Mouse (Mus musculus) heart, embryonic 13.5 days (tissue): ENCODE results near the gene Tmem40. TPM values are rescaled to one million over a fixed set of nuclear protein-coding genes. Genes with fewer than 3 reads are reported as not detected.

Experiments used
- ATAC-seq: fragments of 200-750 bp; cut with Nextera tagmentation; 2 replicates; pipeline ENCODE4 v1.8.0; 2017; ENCODE audit warnings: moderate TSS enrichment; ENCODE audit not compliant: insufficient number of reproducible peaks, low FRiP score, low TSS enrichment; ENCODE audit errors: extremely low read depth
- H3K27ac ChIP-seq: fragments of 300-500 bp; sonication (generic); replicated peaks from 2 replicates; pipeline ENCODE4 v1.5.1; 2015; ENCODE audit warnings: moderate library complexity, mild to moderate bottlenecking, inconsistent platforms
- H3K27me3 ChIP-seq: fragments of 300-500 bp; sonication (generic); replicated peaks from 2 replicates; pipeline ENCODE4 v1.6.1; 2015; ENCODE audit warnings: mild to moderate bottlenecking, inconsistent platforms
- H3K36me3 ChIP-seq: fragments of 300-500 bp; sonication (generic); 2 replicates; pipeline ENCODE4 v1.6.1; 2015; ENCODE audit warnings: mild to moderate bottlenecking, inconsistent platforms
- H3K4me1 ChIP-seq: fragments of 300-500 bp; sonication (generic); 2 replicates; pipeline ENCODE4 v1.6.1; 2015; ENCODE audit warnings: inconsistent platforms
- H3K4me2 ChIP-seq: fragments of 300-500 bp; sonication (generic); 2 replicates; pipeline ENCODE4 v1.6.1; 2015; ENCODE audit warnings: inconsistent platforms, mild to moderate bottlenecking, moderate library complexity
- H3K4me3 ChIP-seq: fragments of 300-500 bp; sonication (generic); 2 replicates; pipeline ENCODE4 v1.5.1; 2015; ENCODE audit warnings: moderate library complexity, mild to moderate bottlenecking, inconsistent platforms
- H3K9ac ChIP-seq: fragments of 300-500 bp; sonication (generic); 2 replicates; pipeline ENCODE4 v1.6.1; 2015; ENCODE audit warnings: inconsistent platforms, mild to moderate bottlenecking, moderate library complexity
- H3K9me3 ChIP-seq: fragments of 300-500 bp; sonication (generic); 2 replicates; pipeline ENCODE4 v1.6.1; 2016; ENCODE audit warnings: inconsistent platforms
- WGBS: fragments of 180-500 bp; shearing (Covaris S2); methylation state at CpG from one replicate; pipeline ENCODE4 v1.1.7; 2015; ENCODE audit warnings: mixed read lengths; 5-methylcytosine and 5-hydroxymethylcytosine counted together
- polyA plus RNA-seq: library from polyadenylated mRNA; unstranded; fragments of >200 nt; fragmentation: Nextera tagmentation; extraction: Ambion mirVana; gene quantifications from 2 replicates; pipeline ENCODE4 v1.2.1, GENCODE M21; 2015

Tmem40 gene
- polyA plus RNA-seq, 1 experiment from 2014 or later: 1.5 TPM

DNA sequence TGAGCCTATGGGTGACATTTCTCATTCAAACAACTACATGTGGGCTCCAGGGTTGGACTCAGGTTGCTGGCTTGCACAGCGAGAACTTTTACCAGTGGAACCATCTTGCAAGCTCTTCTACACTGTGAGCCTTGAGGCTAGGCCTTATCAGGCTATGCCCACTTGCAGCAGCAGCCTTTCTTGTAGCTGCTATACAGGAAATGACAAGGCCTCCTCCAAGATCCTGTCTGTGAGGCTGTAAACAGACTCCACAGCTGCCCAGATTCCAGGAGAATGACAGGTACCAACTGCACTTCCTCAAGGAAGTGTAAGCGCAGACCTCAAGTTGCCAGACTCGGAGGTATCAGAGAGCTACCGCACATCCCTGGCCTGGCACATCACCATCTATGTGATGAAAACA lies 6.0 kb upstream of the Tmem40 start:
- Histone ChIP-seq H3K36me3 (no peaks in the 10 kb centered on the region), H3K9me3 (peaks cover 3% of the 10 kb centered on the region; the same call in 1 of the 2 replicates), H3K4me1 (peaks cover 30% of the 10 kb centered on the region), H3K4me2 (no peak overlapping the region), H3K27ac (peak overlapping the region; percentile 62), H3K27me3 (no peaks in the 10 kb centered on the region), H3K4me3 (no peak overlapping the region), H3K9ac (no peak overlapping the region)
- WGBS: 42% methylated on average over 4 of the region's 4 CpGs
- no peak for ATAC-seq

DNA sequence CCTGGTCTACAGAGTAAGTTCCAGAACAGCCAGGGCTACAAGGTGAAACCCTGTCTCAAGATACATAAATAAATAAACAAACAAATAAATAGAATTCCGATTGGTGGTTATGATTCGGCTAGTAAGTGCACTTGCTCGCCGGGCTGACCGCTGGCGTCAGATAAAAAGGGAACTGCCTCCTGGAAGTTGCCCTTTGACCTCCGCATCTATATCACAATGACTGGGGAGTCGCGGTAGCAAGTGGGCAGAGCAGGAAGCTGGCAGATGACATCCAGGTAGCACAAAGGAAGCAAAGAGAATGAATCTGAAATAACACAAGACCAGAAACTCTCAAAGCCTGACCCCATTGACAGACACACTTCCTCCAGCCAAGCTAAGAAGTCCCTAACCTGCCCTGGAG lies 5.1 kb upstream of the Tmem40 start:
- no peak overlapping the region for H3K4me3 ChIP-seq
- peaks cover 36% of the 10 kb centered on the region for H3K4me1 ChIP-seq
- no peak overlapping the region for H3K4me2 ChIP-seq
- H3K27ac ChIP-seq: peak overlapping the region; percentile 40; the same call in 1 of the 2 replicates
- ATAC-seq: no peak
- 51% methylated on average over 9 of the region's 9 CpGs for WGBS
- no peaks in the 10 kb centered on the region for H3K36me3 ChIP-seq
- H3K27me3 ChIP-seq: no peaks in the 10 kb centered on the region
- peaks cover under 1% of the 10 kb centered on the region; the same call in 1 of the 2 replicates for H3K9me3 ChIP-seq
- no peak overlapping the region for H3K9ac ChIP-seq

DNA sequence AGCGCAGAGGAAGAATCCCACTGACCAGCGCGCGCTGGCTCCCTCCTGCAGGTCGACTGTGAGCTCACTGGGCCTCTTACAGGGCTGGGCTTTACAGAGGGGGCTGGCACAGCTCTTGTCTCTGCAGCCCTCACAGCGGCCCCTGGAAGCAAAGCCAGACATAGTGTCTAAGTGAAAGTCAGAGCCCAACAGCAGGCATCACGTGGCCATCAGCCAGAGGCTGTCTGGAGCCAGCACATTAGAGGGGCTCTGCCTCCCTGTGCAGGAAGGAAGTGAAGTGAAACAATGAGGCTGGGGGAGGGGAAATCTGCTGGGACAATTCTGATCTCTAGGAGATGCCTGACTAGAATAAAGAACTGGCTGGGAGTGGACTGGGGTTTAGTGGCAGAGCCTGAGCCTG lies 2.0 kb upstream of the Tmem40 start:
- Histone ChIP-seq H3K9ac (peak overlapping the region; percentile 61), H3K27ac (peak overlapping the region; percentile 95), H3K4me3 (peak overlapping the region; percentile 25), H3K4me2 (peak overlapping the region; percentile 56), H3K9me3 (no peaks in the 10 kb centered on the region), H3K27me3 (no peaks in the 10 kb centered on the region), H3K36me3 (no peaks in the 10 kb centered on the region), H3K4me1 (peaks cover 53% of the 10 kb centered on the region)
- ATAC-seq: peak; percentile 77
- 12% methylated on average over 7 of the region's 7 CpGs for WGBS

- no peaks in the 10 kb centered on the region for H3K9me3 ChIP-seq
- WGBS: 35% methylated on average over 4 of the region's 4 CpGs
- H3K36me3 ChIP-seq: no peaks in the 10 kb centered on the region
- H3K4me1 ChIP-seq: peaks cover 52% of the 10 kb centered on the region
- peak overlapping the region; percentile 77 for H3K27ac ChIP-seq
- ATAC-seq: no peak
- H3K27me3 ChIP-seq: no peaks in the 10 kb centered on the region
- no peak overlapping the region for H3K4me2 ChIP-seq
- no peak overlapping the region for H3K4me3 ChIP-seq
- no peak overlapping the region for H3K9ac ChIP-seq
Measured at GRCm38 (mm10) chr6:115760982-115761381, 1.2 kb downstream of the Tmem40 start.

GRCm38 (mm10) chr6:115760137-115760536 lies 2.1 kb downstream of the Tmem40 start:
- ATAC-seq: no peak
- Histone ChIP-seq H3K36me3 (no peaks in the 10 kb centered on the region), H3K27ac (no peak overlapping the region), H3K27me3 (no peaks in the 10 kb centered on the region), H3K9me3 (no peaks in the 10 kb centered on the region), H3K9ac (no peak overlapping the region), H3K4me1 (peaks cover 60% of the 10 kb centered on the region), H3K4me3 (no peak overlapping the region), H3K4me2 (no peak overlapping the region)
- 85% methylated on average over 4 of the region's 4 CpGs for WGBS

DNA sequence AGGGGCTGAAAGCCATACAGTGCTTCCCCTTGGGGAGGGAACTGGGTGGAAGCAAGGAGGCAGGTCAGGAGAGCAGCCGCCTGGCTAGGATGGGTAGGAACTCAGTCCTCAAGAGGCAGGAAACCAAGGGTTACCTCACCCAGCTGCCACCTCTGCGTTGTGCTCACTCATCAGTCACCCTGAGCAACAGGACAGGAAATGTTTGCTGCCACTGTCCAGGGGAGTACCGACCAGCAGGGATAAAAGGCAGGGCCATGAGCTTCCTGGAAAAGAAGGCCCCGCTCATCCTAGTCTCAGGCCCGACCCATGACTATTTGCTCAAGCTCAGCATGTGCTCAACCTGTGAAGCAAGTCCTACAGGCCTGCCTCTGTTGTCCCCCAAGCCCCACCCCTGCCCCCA lies 2.7 kb downstream of the Tmem40 start:
- Histone ChIP-seq H3K4me2 (no peak overlapping the region), H3K9ac (no peak overlapping the region), H3K36me3 (no peaks in the 10 kb centered on the region), H3K4me3 (no peak overlapping the region), H3K4me1 (peaks cover 58% of the 10 kb centered on the region), H3K9me3 (no peaks in the 10 kb centered on the region), H3K27ac (no peak overlapping the region; the same call in 1 of the 2 replicates), H3K27me3 (no peaks in the 10 kb centered on the region)
- 39% methylated on average over 5 of the region's 5 CpGs for WGBS
- no peak for ATAC-seq

GRCm38 (mm10) chr6:115758981-115759435 lies 3.2 kb downstream of the Tmem40 start:
- H3K27ac ChIP-seq: no peak overlapping the region; the same call in 1 of the 2 replicates
- H3K36me3 ChIP-seq: no peaks in the 10 kb centered on the region
- H3K9me3 ChIP-seq: no peaks in the 10 kb centered on the region
- H3K27me3 ChIP-seq: no peaks in the 10 kb centered on the region
- no peak overlapping the region for H3K9ac ChIP-seq
- 54% methylated on average over 9 of the region's 9 CpGs for WGBS
- H3K4me3 ChIP-seq: no peak overlapping the region
- H3K4me2 ChIP-seq: no peak overlapping the region
- no peak for ATAC-seq
- H3K4me1 ChIP-seq: peaks cover 54% of the 10 kb centered on the region

DNA sequence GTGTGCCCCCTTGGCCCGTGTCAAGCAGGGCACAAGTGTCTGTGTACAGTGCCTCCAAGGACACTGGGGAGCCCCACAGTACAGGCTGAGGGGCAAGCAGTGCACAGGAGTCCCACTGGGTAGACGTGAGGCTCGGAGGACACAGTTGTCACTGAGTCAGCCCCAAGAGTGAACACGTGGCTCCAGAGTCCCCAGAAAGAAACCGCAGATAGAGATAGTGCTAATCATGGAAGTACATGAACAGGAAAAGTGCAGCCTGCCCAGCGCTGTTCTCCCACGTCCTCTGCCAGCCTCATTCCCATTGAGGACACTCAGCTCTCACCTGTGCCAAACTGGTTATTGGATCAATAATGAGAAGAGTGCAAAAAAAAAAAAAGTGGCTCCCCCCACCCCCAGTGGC lies 6.7 kb downstream of the Tmem40 start:
- peak; percentile 18; the same call in 1 of the 2 replicates for ATAC-seq

GRCm38 (mm10) chr6:115746326-115746725 lies 15.9 kb downstream of the Tmem40 start:
- Histone ChIP-seq H3K9ac (no peak overlapping the region), H3K4me3 (no peak overlapping the region), H3K27ac (no peak overlapping the region), H3K4me2 (no peak overlapping the region), H3K9me3 (no peaks in the 10 kb centered on the region), H3K36me3 (no peaks in the 10 kb centered on the region), H3K4me1 (no peaks in the 10 kb centered on the region), H3K27me3 (no peaks in the 10 kb centered on the region)
- ATAC-seq: no peak
- 31% methylated on average over 1 of the region's 1 CpGs for WGBS

More for the DNA sequence above, 6.7 kb downstream of the Tmem40 start:
- no peak overlapping the region for H3K4me3 ChIP-seq
- H3K4me2 ChIP-seq: no peak overlapping the region
- H3K27me3 ChIP-seq: no peaks in the 10 kb centered on the region
- 35% methylated on average over 7 of the region's 7 CpGs for WGBS
- H3K36me3 ChIP-seq: no peaks in the 10 kb centered on the region
- H3K9me3 ChIP-seq: no peaks in the 10 kb centered on the region
- peak overlapping the region; percentile 33; the same call in 1 of the 2 replicates for H3K9ac ChIP-seq
- no peak overlapping the region for H3K27ac ChIP-seq
- peaks cover 20% of the 10 kb centered on the region for H3K4me1 ChIP-seq

GRCm38 (mm10) chr6:115743569-115743968 lies 18.6 kb downstream of the Tmem40 start:
- no peak overlapping the region for H3K9ac ChIP-seq
- H3K4me3 ChIP-seq: no peak overlapping the region
- H3K36me3 ChIP-seq: no peaks in the 10 kb centered on the region
- WGBS: 4% methylated on average over 1 of the region's 1 CpGs
- H3K4me1 ChIP-seq: no peaks in the 10 kb centered on the region
- ATAC-seq: no peak; the same call in 1 of the 2 replicates
- no peaks in the 10 kb centered on the region for H3K27me3 ChIP-seq
- H3K4me2 ChIP-seq: no peak overlapping the region
- H3K9me3 ChIP-seq: no peaks in the 10 kb centered on the region
- no peak overlapping the region for H3K27ac ChIP-seq

DNA sequence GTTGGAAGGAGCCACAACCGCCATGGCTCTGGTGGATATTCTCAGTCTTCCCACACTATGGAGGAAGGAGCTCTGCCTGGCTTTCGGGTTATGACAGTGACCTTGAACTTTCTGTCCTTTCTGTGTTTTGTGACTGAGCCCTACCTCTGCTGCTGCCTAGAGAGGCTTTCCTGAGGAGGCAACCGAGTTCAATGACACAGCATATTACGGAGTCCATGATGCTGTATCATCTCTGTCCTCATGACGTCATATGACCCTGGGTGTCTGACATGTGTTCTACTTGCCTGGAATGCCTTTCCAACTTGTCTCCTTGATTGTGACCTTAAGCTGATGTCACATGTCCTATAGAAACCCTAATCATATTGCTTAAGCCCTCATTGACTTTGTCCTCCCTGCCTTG lies 23.2 kb downstream of the Tmem40 start:
- no peak for ATAC-seq
- WGBS: 82% methylated on average over 5 of the region's 5 CpGs

DNA sequence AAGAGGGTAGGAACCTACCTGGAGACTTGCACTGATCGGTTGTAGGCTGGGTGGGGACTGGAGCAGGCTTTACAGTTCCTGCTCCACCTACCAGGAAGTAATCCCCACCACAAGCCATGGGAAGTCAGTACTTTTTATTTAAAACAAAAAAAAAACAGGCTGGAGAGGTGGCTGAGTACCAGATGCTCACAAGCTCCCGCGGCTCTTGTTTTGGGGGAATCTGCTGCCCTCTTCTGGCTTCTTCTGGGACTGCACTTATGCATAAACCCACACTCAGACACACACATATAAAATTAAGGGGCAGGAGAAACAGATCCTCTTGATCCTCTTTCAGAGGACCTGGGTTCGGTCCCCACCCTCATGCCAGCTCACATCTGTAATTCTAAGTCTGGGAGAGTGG lies 27.3 kb downstream of the Tmem40 start:
- no peak overlapping the region for H3K9ac ChIP-seq
- H3K27ac ChIP-seq: no peak overlapping the region
- H3K27me3 ChIP-seq: no peaks in the 10 kb centered on the region
- peaks cover 13% of the 10 kb centered on the region for H3K4me1 ChIP-seq
- no peak overlapping the region for H3K4me2 ChIP-seq
- H3K4me3 ChIP-seq: no peak overlapping the region
- no peak for ATAC-seq
- 66% methylated on average over 4 of the region's 4 CpGs for WGBS
- no peaks in the 10 kb centered on the region for H3K36me3 ChIP-seq
- peaks cover 6% of the 10 kb centered on the region; the same call in 1 of the 2 replicates for H3K9me3 ChIP-seq

More for the DNA sequence above, 23.2 kb downstream of the Tmem40 start:
- no peaks in the 10 kb centered on the region for H3K36me3 ChIP-seq
- no peak overlapping the region for H3K4me3 ChIP-seq
- no peak overlapping the region for H3K4me2 ChIP-seq
- H3K27me3 ChIP-seq: no peaks in the 10 kb centered on the region
- no peak overlapping the region for H3K9ac ChIP-seq
- H3K9me3 ChIP-seq: peaks cover 6% of the 10 kb centered on the region; the same call in 1 of the 2 replicates
- no peaks in the 10 kb centered on the region for H3K4me1 ChIP-seq
- H3K27ac ChIP-seq: no peak overlapping the region
